Mouse (Mus musculus) hindbrain, postnatal 0 days (tissue): Measurements from ENCODE around the gene Fam166b. TPM values are rescaled to one million over a fixed set of nuclear protein-coding genes. Genes with fewer than 3 reads are reported as not detected.

ENCODE experiments used
- ATAC-seq: fragments of 200-750 bp; cut with Nextera tagmentation; 2 replicates; pipeline ENCODE4 v1.8.0; 2017; ENCODE audit warnings: mild to moderate bottlenecking, moderate TSS enrichment, moderate library complexity
- DNase-seq: peaks from one replicate; pipeline ENCODE4 v3.0.0-alpha.2; 2015; ENCODE audit warnings: low spot score
- H3K27ac ChIP-seq: fragments of 300-500 bp; sonication (generic); 2 replicates; pipeline ENCODE4 v1.5.1; 2014; ENCODE audit warnings: mild to moderate bottlenecking
- H3K27me3 ChIP-seq: fragments of 300-500 bp; sonication (generic); 2 replicates; pipeline ENCODE4 v1.6.1; 2014; ENCODE audit warnings: low read length, mixed read lengths; ENCODE audit not compliant: insufficient read depth
- H3K36me3 ChIP-seq: fragments of 300-500 bp; sonication (generic); 2 replicates; pipeline ENCODE4 v1.6.1; 2014; ENCODE audit warnings: low read length, mixed read lengths; ENCODE audit not compliant: insufficient read depth
- H3K4me1 ChIP-seq: fragments of 300-500 bp; sonication (generic); 2 replicates; pipeline ENCODE4 v1.6.1; 2014; ENCODE audit warnings: antibody characterized with exemption, low read length, mixed read lengths; ENCODE audit not compliant: insufficient read depth
- H3K4me2 ChIP-seq: fragments of 300-500 bp; sonication (generic); 2 replicates; pipeline ENCODE4 v1.6.1; 2014; ENCODE audit warnings: low read depth, mild to moderate bottlenecking, low read length, moderate library complexity, mixed read lengths
- H3K4me3 ChIP-seq: fragments of 300-500 bp; sonication (generic); 2 replicates; pipeline ENCODE4 v1.5.1; 2014; ENCODE audit warnings: low read length
- H3K9ac ChIP-seq: fragments of 300-500 bp; sonication (generic); replicated peaks from 2 replicates; pipeline ENCODE4 v1.6.1; 2014; ENCODE audit warnings: mild to moderate bottlenecking, low read length, moderate library complexity, mixed read lengths
- H3K9me3 ChIP-seq: fragments of 300-500 bp; sonication (generic); 2 replicates; pipeline ENCODE4 v1.6.1; 2016; ENCODE audit warnings: low read length, mixed read lengths
- CTCF ChIP-seq: IDR thresholded peaks from 2 replicates; pipeline ENCODE4 v1.5.1; 2016; ENCODE audit warnings: antibody characterized with exemption, control low read depth, low read depth
- WGBS: fragments of 180-500 bp; shearing (Covaris S2); extraction: QIAGEN DNeasy Blood & Tissue Kit; methylation state at CpG from one replicate; pipeline ENCODE4 v1.1.7; 2014; 5-methylcytosine and 5-hydroxymethylcytosine counted together
- polyA plus RNA-seq: library from polyadenylated mRNA; unstranded; fragments of >200 nt; fragmentation: Nextera tagmentation; extraction: Ambion mirVana; gene quantifications from 2 replicates; pipeline ENCODE4 v1.2.1, GENCODE M21; 2015
- total RNA-seq: library from RNA; depleted of rRNA; stranded (reverse); fragments of >200 nt; gene quantifications from 2 replicates; pipeline ENCODE4 v1.2.3, GENCODE M21; 2014

Gene Fam166b
- total and polyA plus RNA-seq, 2 experiments from 2014 or later: 1.4 to 1.6 TPM

DNA sequence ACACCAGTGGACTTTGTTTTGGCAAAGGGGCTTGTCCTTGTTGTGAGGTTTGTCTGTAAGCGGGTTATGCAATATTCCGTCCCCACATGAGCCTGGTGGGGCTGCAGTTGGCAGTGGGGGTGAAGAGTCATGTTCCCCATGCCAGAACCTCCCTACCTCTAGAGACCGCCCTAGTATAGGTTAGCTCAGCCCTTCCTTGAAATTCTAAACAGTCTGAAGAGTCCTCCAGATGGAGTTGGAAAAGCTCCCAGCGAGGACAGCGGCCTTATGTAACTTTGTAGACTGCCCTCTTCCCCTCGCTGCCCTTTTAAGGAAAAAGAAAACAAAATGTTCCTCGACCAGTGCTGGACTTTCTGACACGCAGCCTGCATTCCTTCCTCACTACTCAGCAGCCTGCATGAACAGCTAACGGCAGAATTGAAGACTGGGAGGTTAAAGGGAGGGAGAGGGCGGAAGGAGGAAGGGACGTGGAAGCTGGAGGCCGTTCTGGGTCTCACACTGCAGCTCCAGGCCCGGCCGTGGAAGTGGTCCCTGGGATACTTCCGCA, 34.5 kb downstream of the Fam166b start:
- H3K27me3 ChIP-seq: no peaks in the 10 kb centered on the region
- no peaks in the 10 kb centered on the region for H3K36me3 ChIP-seq
- 64% methylated on average over 15 of the region's 15 CpGs for WGBS
- no peaks in the 10 kb centered on the region for H3K9me3 ChIP-seq
- no peak overlapping the region for H3K4me3 ChIP-seq
- no peak for TF ChIP-seq CTCF
- H3K4me2 ChIP-seq: no peak overlapping the region
- H3K27ac ChIP-seq: peak overlapping the region; percentile 62
- DNase-seq (peak; percentile 39), ATAC-seq (no peak)
- H3K9ac ChIP-seq: no peak overlapping the region
- H3K4me1 ChIP-seq: peaks cover 13% of the 10 kb centered on the region; the same call in 1 of the 2 replicates

GRCm38 (mm10) chr4:43391521-43392050, 37.3 kb downstream of the Fam166b start:
- TF ChIP-seq CTCF: no peak
- Histone ChIP-seq H3K27ac (no peak overlapping the region), H3K27me3 (no peaks in the 10 kb centered on the region), H3K9me3 (no peaks in the 10 kb centered on the region), H3K9ac (no peak overlapping the region), H3K4me3 (no peak overlapping the region), H3K36me3 (no peaks in the 10 kb centered on the region), H3K4me2 (no peak overlapping the region), H3K4me1 (no peaks in the 10 kb centered on the region)
- no peak for ATAC-seq
- no peak for DNase-seq
- WGBS: 76% methylated on average over 3 of the region's 3 CpGs

- Histone ChIP-seq H3K9me3 (no peaks in the 10 kb centered on the region), H3K4me3 (no peak overlapping the region), H3K4me2 (no peak overlapping the region), H3K27ac (no peak overlapping the region), H3K36me3 (no peaks in the 10 kb centered on the region), H3K27me3 (no peaks in the 10 kb centered on the region), H3K4me1 (no peaks in the 10 kb centered on the region), H3K9ac (no peak overlapping the region)
- WGBS: 58% methylated on average over 9 of the region's 9 CpGs
- DNase-seq: no peak
- no peak for TF ChIP-seq CTCF
- no peak for ATAC-seq
Observed at GRCm38 (mm10) chr4:43389845-43390440, 39.0 kb downstream of the Fam166b start.

GRCm38 (mm10) chr4:43389390-43389789, 39.5 kb downstream of the Fam166b start:
- Histone ChIP-seq H3K36me3 (no peaks in the 10 kb centered on the region), H3K9ac (no peak overlapping the region), H3K4me3 (no peak overlapping the region), H3K4me1 (no peaks in the 10 kb centered on the region), H3K4me2 (no peak overlapping the region), H3K27ac (no peak overlapping the region), H3K27me3 (no peaks in the 10 kb centered on the region), H3K9me3 (no peaks in the 10 kb centered on the region)
- WGBS: 91% methylated on average over 2 of the region's 2 CpGs
- no peak for ATAC-seq
- TF ChIP-seq CTCF: no peak
- no peak for DNase-seq

- no peak for TF ChIP-seq CTCF
- H3K27me3 ChIP-seq: no peaks in the 10 kb centered on the region
- no peak overlapping the region for H3K4me2 ChIP-seq
- no peak overlapping the region for H3K27ac ChIP-seq
- no peaks in the 10 kb centered on the region for H3K9me3 ChIP-seq
- DNase-seq (no peak), ATAC-seq (no peak)
- no peaks in the 10 kb centered on the region for H3K36me3 ChIP-seq
- no peak overlapping the region for H3K9ac ChIP-seq
- no peak overlapping the region for H3K4me3 ChIP-seq
- H3K4me1 ChIP-seq: 0 out of 2 replicates have a peak, but pooled peaks cover 3% of the 10 kb centered on the region
Observed at GRCm38 (mm10) chr4:43386932-43387331, 42.0 kb downstream of the Fam166b start.

DNA sequence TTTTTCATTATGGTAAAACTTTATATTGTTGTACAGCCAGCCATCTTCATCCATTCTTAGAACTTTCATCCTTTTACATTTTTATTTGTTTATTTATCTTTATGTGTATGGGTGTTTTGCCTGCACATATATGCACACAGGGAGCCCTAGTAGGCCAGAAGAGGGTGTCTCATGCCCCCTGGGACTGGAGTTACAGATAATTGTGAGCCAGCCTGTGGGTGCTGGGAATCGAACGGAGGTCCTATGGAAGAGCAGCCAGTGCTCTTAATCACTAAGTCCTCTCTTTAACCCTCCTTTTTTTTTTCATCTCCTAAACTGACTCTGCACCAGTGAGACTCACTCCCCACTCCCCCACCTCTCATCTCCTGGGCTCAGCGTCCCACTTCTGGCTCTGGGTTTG, 44.4 kb downstream of the Fam166b start:
- DNase-seq: no peak
- Histone ChIP-seq H3K36me3 (no peaks in the 10 kb centered on the region), H3K4me1 (peaks cover 11% of the 10 kb centered on the region; the same call in 1 of the 2 replicates), H3K27ac (no peak overlapping the region), H3K4me3 (no peak overlapping the region), H3K4me2 (no peak overlapping the region), H3K9me3 (no peaks in the 10 kb centered on the region), H3K27me3 (no peaks in the 10 kb centered on the region), H3K9ac (no peak overlapping the region)
- ATAC-seq: no peak
- TF ChIP-seq CTCF: no peak
- WGBS: 87% methylated on average over 3 of the region's 3 CpGs

DNA sequence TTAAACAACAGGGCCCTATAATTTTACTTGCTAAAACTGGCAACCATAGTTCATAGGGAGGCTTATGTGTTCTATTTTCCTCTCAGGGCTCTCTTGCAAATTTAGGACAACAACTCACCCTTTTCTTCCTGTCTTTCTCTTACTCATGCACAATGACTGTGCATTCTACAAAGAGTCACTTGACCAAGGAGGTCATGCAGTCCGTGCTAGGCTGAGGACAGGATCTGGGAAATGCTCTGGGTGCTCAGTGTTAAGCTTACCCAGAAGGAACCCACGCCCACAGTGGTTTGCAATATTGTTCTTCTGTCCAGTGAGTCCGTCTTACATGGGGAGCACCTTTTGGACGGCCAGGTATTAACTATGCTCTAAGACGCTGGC, 44.9 kb downstream of the Fam166b start:
- Histone ChIP-seq H3K27ac (no peak overlapping the region), H3K4me1 (peaks cover 11% of the 10 kb centered on the region; the same call in 1 of the 2 replicates), H3K9me3 (no peaks in the 10 kb centered on the region), H3K9ac (no peak overlapping the region), H3K4me2 (peak overlapping the region; percentile 94; the same call in 1 of the 2 replicates), H3K27me3 (no peaks in the 10 kb centered on the region), H3K36me3 (no peaks in the 10 kb centered on the region), H3K4me3 (no peak overlapping the region)
- no peak for DNase-seq
- TF ChIP-seq CTCF: no peak
- ATAC-seq: no peak
- WGBS: 85% methylated on average over 5 of the region's 5 CpGs
